Mouse (Mus musculus) hindlimb bud, embryonic 11.5 days (tissue): Measurements from ENCODE around the gene Bicra.

Experiments
- DNase-seq: peaks from one replicate; pipeline ENCODE4 v3.0.0-alpha.2; 2012; ENCODE audit warnings: low read depth, low spot score; ENCODE audit errors: extremely low spot score

Gene Bicra

DNA sequence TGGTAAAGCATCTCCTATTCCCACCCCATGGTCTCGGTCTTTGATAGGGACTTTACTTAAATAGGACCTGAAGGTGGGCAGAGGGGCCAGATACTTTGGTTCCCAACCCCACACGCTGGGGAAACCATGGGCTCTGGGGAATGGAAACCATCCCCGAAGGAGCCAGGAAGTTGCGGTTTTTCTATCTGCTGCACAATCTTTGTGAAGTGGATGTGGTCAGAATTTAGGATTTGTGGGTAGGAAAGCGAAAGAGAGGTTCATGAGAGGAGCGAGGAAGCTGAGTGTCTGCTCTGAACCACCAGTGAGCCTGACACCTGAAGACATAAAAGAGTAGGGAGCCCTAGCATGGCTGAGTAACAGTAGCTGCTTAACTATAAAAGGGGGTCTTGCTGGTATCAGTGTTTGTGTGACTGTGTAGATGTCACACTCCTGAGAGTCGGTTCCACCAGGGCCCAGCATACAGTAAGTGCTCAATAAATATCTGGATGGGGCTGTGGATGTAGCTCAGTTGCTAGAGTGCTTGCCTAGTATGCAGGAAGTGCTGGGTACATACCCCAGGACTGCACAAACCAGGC is 98.4 kb downstream of the Bicra start:
- no peak for DNase-seq

DNA sequence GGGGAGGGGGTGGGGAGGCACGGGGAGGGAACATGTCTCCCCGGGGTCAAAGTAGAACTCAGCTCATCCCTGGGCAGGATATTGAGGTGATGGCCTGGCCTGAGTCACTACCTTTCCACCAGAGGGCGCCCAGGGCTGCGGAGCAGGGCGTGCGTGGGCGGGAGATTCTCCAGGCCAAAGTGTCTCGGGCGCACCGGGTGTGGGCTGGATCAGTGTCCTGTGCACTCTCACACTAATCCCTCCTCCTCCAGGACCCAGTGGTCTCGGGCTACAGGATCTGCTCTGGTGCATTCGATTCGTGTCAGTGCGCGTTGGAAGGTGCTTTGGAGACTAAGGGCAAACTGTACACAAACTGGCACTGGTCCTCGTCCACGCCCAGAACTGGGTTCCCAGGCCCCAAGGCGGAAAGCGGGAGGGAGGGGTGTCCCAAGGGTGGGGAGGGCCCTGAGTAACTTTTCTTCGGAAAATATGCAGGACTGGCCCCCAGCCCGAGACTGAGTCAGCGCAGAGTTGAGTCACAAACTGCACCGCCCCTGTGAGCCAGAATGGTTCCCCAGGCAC is 99.3 kb downstream of the Bicra start:
- no peak for DNase-seq

DNA sequence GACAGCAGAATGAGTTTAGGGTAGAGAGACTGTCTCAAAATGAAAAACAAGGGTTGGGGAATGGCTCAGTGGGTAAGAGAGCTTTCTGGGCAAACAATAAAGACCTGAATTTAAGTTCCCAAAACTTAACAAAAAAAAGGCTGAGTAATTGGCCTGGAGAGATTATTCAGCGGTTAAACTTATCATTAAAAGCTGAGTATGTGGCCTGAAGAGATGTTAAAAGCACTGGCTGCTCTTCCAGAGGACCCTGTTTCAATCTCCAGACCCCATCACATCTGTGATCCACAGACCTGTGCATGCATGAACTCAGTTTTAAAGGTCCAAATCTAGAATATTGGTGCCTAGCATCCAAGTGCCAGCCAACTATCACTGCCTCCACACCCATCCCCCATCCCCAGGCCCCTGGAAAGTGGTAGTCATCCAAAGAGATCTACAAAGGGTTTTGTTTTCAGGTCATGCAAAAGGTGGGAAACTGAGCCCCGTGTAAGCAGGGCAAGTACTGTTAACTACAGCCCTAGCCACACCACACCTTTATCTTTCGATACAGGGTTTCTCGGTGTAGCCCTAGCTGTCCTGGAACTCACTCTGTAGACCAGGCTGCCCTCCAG is 100.0 kb downstream of the Bicra start:
- no peak for DNase-seq

DNA sequence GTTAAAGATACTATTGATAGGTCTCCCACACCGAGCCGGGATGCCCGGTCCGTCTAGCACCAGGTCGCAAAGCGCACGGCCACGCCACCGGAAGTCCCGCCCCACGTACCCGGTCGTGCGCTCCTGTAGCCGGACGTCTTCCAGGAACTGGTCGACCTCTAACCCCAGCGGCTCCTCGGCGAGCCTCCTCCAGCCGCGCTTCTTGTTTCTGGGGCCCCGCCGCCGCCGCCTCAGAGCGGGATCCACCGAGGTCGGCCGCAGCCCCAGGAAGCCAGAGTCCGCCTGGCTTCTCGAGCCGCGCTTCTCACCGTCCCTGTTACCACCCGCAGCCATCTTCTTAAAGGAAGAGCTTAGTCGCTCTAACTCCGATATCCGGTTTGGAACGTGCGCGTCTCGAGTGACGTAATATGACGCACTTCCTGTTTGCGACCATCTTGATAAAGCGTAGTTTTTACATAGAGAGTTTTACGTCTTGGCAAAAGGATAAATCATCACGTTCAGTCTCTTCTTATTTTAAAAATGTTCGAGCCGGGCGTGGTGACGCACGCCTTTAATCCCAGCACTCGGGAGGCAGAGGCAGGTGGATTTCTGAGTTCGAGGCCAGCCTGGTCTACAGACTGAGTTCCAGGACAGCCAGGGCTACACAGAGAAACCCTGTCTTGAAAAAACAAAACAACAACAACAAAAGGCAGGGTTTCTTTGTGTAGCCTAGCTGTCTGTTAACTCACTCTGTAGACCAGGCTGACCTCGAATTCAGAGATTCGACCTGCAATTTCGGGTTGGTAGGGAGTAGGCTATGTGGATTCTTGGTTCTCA is 101.8 kb downstream of the Bicra start, which contains the start of gene Nop53:
TSS of gene Nop53 (minus strand) at position 354 of the 816 bp plus-strand sequence.
- peak; percentile 99 for DNase-seq

DNA sequence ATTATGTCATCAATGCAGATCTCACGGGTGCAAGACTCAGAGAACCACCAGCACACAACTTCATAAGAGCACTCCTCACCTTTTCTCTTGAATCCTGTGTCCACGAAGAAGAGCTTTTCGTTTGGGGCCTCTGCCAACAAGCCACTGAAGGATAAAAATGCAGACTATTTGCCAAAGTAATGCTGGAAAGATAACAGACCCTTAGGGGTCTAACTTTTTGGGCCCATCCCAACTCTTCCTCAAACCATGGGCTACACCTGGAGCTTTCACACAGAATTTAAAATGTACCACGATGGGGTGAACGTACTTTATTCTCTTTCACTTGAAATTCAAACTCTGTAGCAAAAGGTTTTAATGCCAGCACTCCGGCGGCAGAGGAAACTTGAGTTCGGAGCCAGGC is 102.5 kb downstream of the Bicra start:
- no peak for DNase-seq

DNA sequence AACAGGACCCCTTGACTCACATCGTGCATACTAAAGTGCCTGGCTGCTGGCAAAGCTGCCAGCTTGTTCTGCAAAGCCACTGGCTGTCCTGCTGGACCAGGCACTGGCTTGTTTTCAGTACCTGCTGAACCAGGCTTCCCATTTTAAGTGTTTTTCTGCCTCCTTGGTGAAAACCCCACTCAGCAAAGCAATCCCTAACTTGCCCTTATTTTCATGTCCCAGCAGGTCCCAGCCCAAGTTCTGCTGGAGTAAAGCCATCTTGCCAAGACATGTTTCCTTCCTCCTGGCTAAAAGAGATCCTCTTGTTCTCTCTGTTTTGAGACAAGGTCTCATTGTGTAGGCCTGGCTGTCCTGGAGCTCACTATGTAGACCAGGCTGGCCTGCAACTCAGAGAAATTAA is 103.4 kb downstream of the Bicra start:
- DNase-seq, result no peak

DNA sequence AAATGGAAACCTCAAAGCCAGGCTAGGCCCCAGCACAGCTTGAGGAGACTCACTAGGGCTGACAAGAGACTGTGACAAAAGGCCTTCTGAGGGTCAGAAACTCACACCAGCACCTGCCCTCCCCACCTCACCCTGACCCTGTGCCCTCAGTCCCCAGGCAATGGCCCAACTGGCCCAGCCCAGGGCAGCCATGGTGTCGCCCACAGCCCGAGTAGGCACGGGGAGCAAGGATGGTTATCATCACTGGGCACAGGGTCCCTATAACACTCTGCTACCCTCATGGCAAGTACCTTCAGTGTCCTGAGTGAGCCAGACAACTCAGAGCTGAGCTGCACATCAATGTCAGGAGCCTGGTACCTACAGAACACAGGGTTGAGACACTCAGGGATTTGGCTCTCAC is 109.1 kb downstream of the Bicra start:
- DNase-seq, result no peak

DNA sequence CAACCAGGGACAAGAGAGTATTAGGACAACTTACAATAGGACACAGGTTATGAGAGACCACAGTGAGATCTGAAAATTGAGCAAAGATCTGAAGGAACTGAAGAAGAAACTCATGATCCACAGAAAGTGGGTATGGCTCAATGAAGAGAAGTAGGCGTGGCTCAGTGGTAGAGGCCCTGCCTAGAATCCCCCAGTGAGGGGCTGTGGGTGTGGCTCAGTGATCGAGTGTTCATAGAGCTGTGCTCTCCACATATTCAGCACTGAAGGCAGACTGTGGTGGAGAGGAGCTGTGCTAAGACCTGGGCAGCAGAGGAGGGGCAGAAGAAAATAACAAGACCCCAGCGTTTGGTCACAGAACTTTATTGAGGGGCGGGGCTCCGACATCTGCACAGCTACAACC is 110.2 kb downstream of the Bicra start:
- no peak for DNase-seq

DNA sequence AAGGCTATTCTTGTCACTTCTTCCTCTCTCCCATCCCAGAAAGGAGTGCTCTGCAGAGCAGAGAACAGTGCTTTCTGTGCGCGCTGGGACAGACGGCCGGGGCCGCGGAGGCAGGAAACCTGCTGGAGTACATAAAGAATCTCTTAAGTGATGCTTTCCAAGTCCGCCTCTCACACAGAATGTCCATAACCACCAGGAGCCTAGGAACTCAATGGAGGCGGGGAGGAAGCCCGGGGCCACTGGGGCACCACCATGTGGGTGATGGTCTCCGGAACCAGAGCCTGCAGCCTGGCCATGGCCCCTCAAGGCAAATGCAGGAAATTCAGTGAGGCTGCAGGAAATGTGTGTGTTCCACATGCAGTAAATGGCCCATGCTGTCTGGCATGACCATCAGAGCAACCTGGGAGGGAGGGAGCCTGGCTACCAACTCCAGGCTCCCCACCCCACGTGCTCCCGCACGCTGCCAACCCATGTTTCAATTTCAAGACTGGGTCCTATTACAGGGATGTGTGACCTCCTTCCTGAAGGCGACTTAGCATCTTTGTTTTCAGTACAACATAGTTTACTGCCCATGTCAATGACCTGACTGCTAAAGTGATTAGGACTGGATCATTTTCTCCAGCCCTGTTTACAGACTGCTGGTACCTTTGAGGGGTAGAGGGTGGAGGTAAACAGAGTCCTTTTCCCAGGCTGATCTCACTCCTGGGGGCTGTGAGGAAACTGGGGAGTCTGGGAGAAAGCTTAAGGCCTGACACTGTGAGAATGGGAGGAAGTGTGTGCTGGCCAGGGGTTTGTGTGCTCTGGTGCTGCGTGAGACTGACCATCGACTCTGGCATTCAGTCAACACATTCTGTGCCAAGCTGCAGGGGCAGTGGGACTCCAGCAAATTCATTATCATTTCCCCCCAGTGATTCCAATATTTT is 114.0 kb downstream of the Bicra start:
- no peak for DNase-seq

DNA sequence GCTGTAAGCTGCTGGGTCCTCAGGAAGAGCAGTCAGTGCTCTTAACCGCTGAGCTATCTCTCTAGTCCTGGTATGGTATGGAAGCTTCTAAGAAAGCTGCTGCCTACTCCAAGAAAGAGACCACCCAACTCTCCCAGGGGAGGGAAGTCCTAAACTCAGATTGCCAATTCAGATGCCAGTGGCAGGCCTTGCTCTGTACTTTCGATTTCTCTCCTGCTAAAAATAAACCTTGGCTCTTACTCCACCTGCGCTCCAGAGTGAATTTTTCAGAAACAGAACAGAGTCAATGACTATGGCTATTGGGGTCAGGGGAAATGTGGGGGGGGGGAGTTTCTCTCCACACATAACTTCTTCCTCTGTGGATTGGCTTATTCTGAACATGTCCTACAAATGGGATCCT is 116.1 kb downstream of the Bicra start:
- DNase-seq, result no peak

DNA sequence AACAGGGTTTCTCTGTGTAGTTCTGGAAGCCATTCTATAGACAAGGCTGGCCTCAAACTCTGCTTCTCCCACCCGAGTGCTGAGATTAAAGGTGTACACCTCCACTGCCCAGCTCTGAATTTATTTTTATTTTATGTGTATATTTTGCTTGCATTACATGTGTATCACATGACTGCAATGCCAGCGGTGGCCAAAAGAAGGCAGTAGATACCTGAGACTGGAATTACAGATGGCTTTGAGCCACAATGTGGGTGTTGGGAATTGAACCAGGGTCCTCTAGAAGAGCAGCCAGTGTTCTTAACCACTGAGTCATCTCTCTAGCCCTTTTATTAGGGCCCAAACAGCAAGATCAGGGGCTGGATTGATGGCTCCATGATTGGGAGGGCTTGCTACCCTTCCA is 117.2 kb downstream of the Bicra start:
- no peak for DNase-seq

DNA sequence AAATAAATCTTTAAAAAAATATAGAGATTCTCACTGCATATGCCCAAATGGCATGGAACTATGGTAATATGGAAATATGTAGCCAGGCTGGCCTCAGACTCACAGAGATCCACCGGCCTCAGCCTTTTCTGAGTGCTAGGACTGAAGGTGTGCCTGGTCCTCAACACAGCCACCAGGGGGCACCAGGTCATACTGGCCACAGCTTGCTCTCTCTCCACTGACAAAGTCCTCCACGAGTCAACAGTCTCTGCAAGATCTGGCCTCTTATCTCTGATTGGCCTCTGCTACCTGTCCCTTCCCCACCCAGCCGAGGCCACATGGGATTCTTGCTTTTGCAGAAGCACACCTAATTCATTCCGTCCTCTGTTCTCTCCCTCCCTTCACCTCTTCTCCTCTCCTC is 117.8 kb downstream of the Bicra start:
- DNase-seq, result no peak

DNA sequence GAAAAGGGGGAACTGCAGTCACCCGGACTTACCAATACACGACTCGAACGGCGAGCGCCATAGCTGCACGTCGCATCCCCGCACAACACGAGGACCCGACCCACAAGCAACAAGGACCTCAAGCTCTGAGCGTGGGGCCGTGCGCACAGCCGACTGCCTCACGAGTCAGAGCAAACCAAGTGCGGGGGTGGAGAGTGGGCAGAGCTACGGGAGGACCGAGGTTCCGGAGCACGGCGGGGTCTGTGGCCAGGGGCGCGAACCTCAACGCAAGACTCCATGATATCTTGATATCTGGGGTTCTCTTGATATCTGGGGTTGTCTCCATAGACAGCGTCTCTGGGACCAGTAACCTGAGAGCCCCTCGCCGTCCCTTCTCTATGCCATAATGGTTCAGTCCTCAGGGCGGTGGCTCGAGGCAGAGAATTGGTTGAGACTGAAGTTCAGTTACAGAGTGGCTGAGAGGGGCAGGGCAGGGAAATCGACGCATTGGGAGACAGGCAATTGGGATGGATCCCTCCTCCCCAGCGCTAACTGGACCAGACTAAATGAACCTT is 125.4 kb downstream of the Bicra start, which contains the start of gene Selenow:
TSS of gene Selenow (minus strand) at position 183 of the 554 bp plus-strand sequence.
- DNase-seq, result peak; percentile 79

DNA sequence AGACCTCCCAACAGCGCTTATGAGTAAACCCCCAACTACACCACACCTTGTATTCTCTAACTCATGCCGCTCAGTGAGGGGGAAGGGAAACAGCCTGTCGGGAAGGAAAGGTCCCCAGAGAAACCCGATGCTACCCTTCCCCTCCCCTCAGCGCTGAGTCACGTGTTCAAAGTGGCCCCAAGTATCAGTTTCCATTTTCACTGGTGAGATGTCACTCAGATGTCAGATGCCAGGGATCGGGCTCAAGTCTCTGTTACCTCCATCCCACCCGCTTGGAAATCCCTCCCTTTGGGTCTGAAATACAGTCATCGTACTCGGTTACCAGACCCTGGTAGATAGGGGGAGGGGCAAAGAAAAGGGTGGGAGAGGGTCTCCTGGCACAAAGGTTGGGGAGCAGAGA is 125.9 kb downstream of the Bicra start:
- DNase-seq, result no peak
